Mouse (Mus musculus) neural tube, embryonic 15.5 days (tissue): ENCODE measurements at regions not wholly inside any gene's neighbourhood (a gene's known extent, or its start where the extent isn't known, plus 50 kb on each side); places are given as distances from the start of the nearest gene placed in this dataset.

ENCODE experiments used
- ATAC-seq: fragments of 200-750 bp; cut with Nextera tagmentation; 2 replicates; pipeline ENCODE4 v1.8.0; 2017; ENCODE audit warnings: mild to moderate bottlenecking, moderate TSS enrichment, moderate library complexity; ENCODE audit not compliant: low FRiP score
- H3K27ac ChIP-seq: fragments of 300-500 bp; sonication (generic); replicated peaks from 2 replicates; pipeline ENCODE4 v1.5.1; 2015; ENCODE audit warnings: mild to moderate bottlenecking, inconsistent platforms
- H3K27me3 ChIP-seq: fragments of 300-500 bp; sonication (generic); replicated peaks from 2 replicates; pipeline ENCODE4 v1.6.1; 2015; ENCODE audit warnings: inconsistent platforms
- H3K36me3 ChIP-seq: fragments of 300-500 bp; sonication (generic); 2 replicates; pipeline ENCODE4 v1.6.1; 2015; ENCODE audit warnings: inconsistent platforms
- H3K4me1 ChIP-seq: fragments of 300-500 bp; sonication (generic); 2 replicates; pipeline ENCODE4 v1.6.1; 2015; ENCODE audit warnings: inconsistent platforms
- H3K4me2 ChIP-seq: fragments of 300-500 bp; sonication (generic); 2 replicates; pipeline ENCODE4 v1.6.1; 2015; ENCODE audit warnings: inconsistent platforms, mild to moderate bottlenecking, moderate library complexity
- H3K4me3 ChIP-seq: fragments of 300-500 bp; sonication (generic); replicated peaks from 2 replicates; pipeline ENCODE4 v1.5.1; 2015; ENCODE audit warnings: mild to moderate bottlenecking, inconsistent platforms
- H3K9ac ChIP-seq: fragments of 300-500 bp; sonication (generic); replicated peaks from 2 replicates; pipeline ENCODE4 v1.6.1; 2015; ENCODE audit warnings: mild to moderate bottlenecking, inconsistent platforms
- H3K9me3 ChIP-seq: fragments of 300-500 bp; sonication (generic); replicated peaks from 2 replicates; pipeline ENCODE4 v1.6.1; 2016; ENCODE audit warnings: inconsistent platforms
- WGBS: fragments of 180-500 bp; shearing (Covaris S2); methylation state at CpG from one replicate; pipeline ENCODE4 v1.1.7; 2015; ENCODE audit warnings: mixed read lengths; 5-methylcytosine and 5-hydroxymethylcytosine counted together

DNA sequence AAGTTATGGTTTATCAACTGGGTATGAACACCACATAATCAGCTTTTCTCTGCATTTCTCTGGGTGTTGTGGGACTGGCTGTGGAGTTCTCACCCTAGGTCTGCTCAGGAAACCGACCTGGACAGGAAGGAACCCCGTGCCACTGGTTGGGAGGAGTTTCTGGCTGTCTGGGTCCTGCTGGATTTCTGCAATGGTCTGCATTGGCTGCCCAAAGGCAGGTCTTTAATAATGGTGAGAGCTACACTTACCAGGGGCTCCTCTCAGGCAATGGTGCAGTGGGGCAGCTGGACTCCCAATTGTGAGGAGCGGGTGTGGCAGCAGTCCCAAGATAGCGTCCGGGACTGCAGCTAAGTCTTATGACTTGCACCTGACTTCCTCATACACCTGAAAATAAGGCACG lies 57.8 kb upstream of the Gm10181 start:
- no peak overlapping the region for H3K27ac ChIP-seq
- H3K9ac ChIP-seq = no peak overlapping the region
- no peak overlapping the region for H3K4me2 ChIP-seq
- no peaks in the 10 kb centered on the region for H3K36me3 ChIP-seq
- H3K27me3 ChIP-seq = no peaks in the 10 kb centered on the region; the same call in 1 of the 2 replicates
- H3K4me3 ChIP-seq = no peak overlapping the region
- no peaks in the 10 kb centered on the region for H3K9me3 ChIP-seq
- H3K4me1 ChIP-seq = no peaks in the 10 kb centered on the region
- 92% methylated on average over 6 of the region's 6 CpGs for WGBS
- no peak for ATAC-seq
